Mouse (Mus musculus) MEL-GATA-1-ER (cell line): ENCODE data around the gene Trpc5.

Experiments used
- DNase-seq: peaks from one replicate; pipeline ENCODE4 v3.0.0-alpha.2; 2012; ENCODE audit warnings: low read depth; ENCODE audit errors: extremely low read depth

The Trpc5 gene

GRCm38 (mm10) chrX:144337938-144338337 is 350.0 kb downstream of the Trpc5 start:
- no peak for DNase-seq

- no peak for DNase-seq
Observed at GRCm38 (mm10) chrX:144335332-144336015, 352.5 kb downstream of the Trpc5 start.
